Comparison of ENCODE assay signal across 8 mouse cellular contexts in the genomic region with DNA sequence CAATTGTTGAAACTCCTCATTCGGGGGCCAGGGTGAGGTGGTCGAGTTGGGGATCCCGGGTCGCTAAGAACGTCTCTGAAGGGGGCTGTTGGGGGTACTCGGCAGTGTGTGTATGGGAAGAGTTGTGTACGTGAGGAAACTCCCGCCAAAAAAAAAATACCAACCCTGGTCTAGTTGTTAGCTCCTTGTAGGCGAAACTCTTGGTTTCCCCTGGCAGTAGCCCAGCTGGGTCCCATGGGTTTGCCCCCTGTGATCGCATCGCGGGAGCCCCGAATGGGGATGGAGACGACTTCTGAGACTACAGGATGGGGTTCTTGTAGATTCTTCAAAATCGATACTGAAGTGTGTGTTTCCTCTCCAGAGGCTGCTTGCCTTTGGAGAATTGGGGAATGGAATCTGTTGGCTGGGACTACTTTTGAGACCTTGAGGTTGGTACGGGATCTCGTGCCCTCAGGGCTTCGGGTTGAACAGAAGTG. TPM values are rescaled to one million over a fixed set of nuclear protein-coding genes. Genes with fewer than 3 reads are reported as not detected.
DNase-seq lines count a peak whose midpoint lies in the region; ATAC-seq and TF ChIP-seq lines count a peak whose summit lies in the region.

No protein-coding gene starts in this region.

- H3K27me3 ChIP-seq in heart, embryonic 10.5 days (ENCODE audit: insufficient read depth, poor library complexity, severe bottlenecking) = peaks cover 3% of the 10 kb centered on the region; the same call in 1 of the 2 replicates
- H3K27me3 ChIP-seq in hindbrain, postnatal 0 days (ENCODE audit: insufficient read depth, low read length) = no peaks in the 10 kb centered on the region
- H3K27me3 ChIP-seq in myocyte (ENCODE audit: control insufficient read depth, insufficient read depth, insufficient read length) = no peaks in the 10 kb centered on the region

- H3K9ac ChIP-seq in hindbrain, postnatal 0 days (replicated peaks; ENCODE audit: low read length) = peak overlapping the region; percentile 100

- WGBS in heart, embryonic 10.5 days = 2% methylated on average over 18 of the region's 18 CpGs
- WGBS in hindbrain, postnatal 0 days = 1% methylated on average over 18 of the region's 18 CpGs

- ATAC-seq in hindbrain, postnatal 0 days = no peak
- no peak for ATAC-seq in megakaryocyte-erythroid progenitor cell, adult 5-6 weeks (replicated peaks; ENCODE audit: low FRiP score, low TSS enrichment, poor library complexity, severe bottlenecking)

- no peak for TF ChIP-seq CTCF in hindbrain, postnatal 0 days (IDR thresholded peaks at IDR 0.05; ENCODE audit: low read depth)

- H3ac ChIP-seq in myocyte (ENCODE audit: control insufficient read depth, insufficient read length) = peak overlapping the region; percentile 89

- no peaks in the 10 kb centered on the region for H3K9me3 ChIP-seq in heart, embryonic 10.5 days
- H3K9me3 ChIP-seq in hindbrain, postnatal 0 days (ENCODE audit: low read length) = no peaks in the 10 kb centered on the region

- peaks cover 18% of the 10 kb centered on the region for H3K36me3 ChIP-seq in heart, embryonic 10.5 days
- H3K36me3 ChIP-seq in hindbrain, postnatal 0 days (ENCODE audit: insufficient read depth, low read length) = peaks cover 10% of the 10 kb centered on the region; the same call in 1 of the 2 replicates
- H3K36me3 ChIP-seq in myocyte (ENCODE audit: control insufficient read depth, insufficient read depth) = no peaks in the 10 kb centered on the region

- peak overlapping the region; percentile 100 for H3K27ac ChIP-seq in heart, embryonic 10.5 days
- H3K27ac ChIP-seq in hindbrain, postnatal 0 days = 0 out of 2 replicates have a peak overlapping the region, but pooled peaks have one; percentile 100

- no peak for TF ChIP-seq POLR2A in myocyte (IDR thresholded peaks at IDR 0.05; ENCODE audit: insufficient read length, low read depth)

- no peak for DNase-seq in heart, embryonic 10.5 days (ENCODE audit: low spot score)
- no peak for DNase-seq in heart, postnatal 14 days
- DNase-seq in urinary bladder, postnatal 25 days (ENCODE audit: low spot score) = peak; percentile 39
- no peak for DNase-seq in urinary bladder, adult 18-20 months (ENCODE audit: low spot score in 2 of 2)
- DNase-seq in hindbrain, postnatal 0 days (ENCODE audit: low spot score) = peak; percentile 41
- no peak for DNase-seq in left cerebral cortex, adult 8-10 months (ENCODE audit: low spot score in 2 of 2)

- peaks cover 30% of the 10 kb centered on the region for H3K4me1 ChIP-seq in heart, embryonic 10.5 days
- peaks cover 5% of the 10 kb centered on the region; the same call in 1 of the 2 replicates for H3K4me1 ChIP-seq in hindbrain, postnatal 0 days (ENCODE audit: insufficient read depth, low read length)

- H3K4me3 ChIP-seq in heart, embryonic 10.5 days = peak overlapping the region; percentile 90
- peak overlapping the region; percentile 92 for H3K4me3 ChIP-seq in hindbrain, postnatal 0 days (ENCODE audit: low read length)
- H3K4me3 ChIP-seq in myocyte = peak overlapping the region; percentile 56

- H3K79me2 ChIP-seq in myocyte (ENCODE audit: control insufficient read depth, insufficient read depth) = peaks cover 36% of the 10 kb centered on the region

- intact Hi-C loops in heart, postnatal 14 days (cut with DNase I) = no loop called here

- H3K4me2 ChIP-seq in hindbrain, postnatal 0 days (ENCODE audit: low read depth, low read length) = peak overlapping the region; percentile 98
- peak overlapping the region; percentile 82 for H3K4me2 ChIP-seq in myocyte (ENCODE audit: low read depth)

TF ChIP-seq in myocyte, 11 proteins besides CTCF, POLR2A, EP300 and RAD21:
- no peak for TF ChIP-seq MYOD1 (IDR thresholded peaks at IDR 0.05; ENCODE audit: control insufficient read depth in 1 of 3, insufficient read length in 2 of 3, low read depth in 2 of 3)

RNA-seq across cellular contexts. Expression of gene Brpf3, which starts 1.2 kb away (rescaled TPM):
- 14.1 and 14.5 TPM in 2 replicates for polyA plus RNA-seq in heart, embryonic 10.5 days (2016; fragmentation: Nextera tagmentation; extraction: Ambion mirVana)
- total RNA-seq in heart, postnatal 14 days (2021) = 10 to 100 TPM; 17.2 to 18.5 TPM
- total RNA-seq in hindbrain, postnatal 0 days (2014; rRNA removed) = 10.1 and 16.5 TPM in 2 replicates
- 4.5 and 4.7 TPM in 2 replicates for polyA plus RNA-seq in hindbrain, postnatal 0 days (2015; fragmentation: Nextera tagmentation; extraction: Ambion mirVana)
- 6.7 TPM for polyA plus RNA-seq in myocyte (2012; fragmentation: generic; extraction: Trizol)
- total RNA-seq in left cerebral cortex, adult 8-10 months (2022) = 10 to 100 TPM; 44.2 to 56.6 (median 52.6) TPM
- 61.1 and 68.0 TPM in 2 replicates for total RNA-seq in megakaryocyte-erythroid progenitor cell, adult 5-6 weeks (2014; fragmentation: Nextera tagmentation)
- 5.3 and 6.2 TPM in 2 replicates for total RNA-seq in megakaryocyte-erythroid progenitor cell, adult 5-6 weeks (2017)

RNA-seq across cellular contexts. Expression of gene Mapk13, which starts 32.9 kb away (rescaled TPM):
- polyA plus RNA-seq in heart, embryonic 10.5 days (2016; fragmentation: Nextera tagmentation; extraction: Ambion mirVana) = 5.3 and 13.6 TPM in 2 replicates
- total RNA-seq in heart, postnatal 14 days (2021) = under 1 TPM; 0.17 to 0.33 TPM
- 0.37 TPM in 1 of 2 replicates, not detected in the other for total RNA-seq in hindbrain, postnatal 0 days (2014; rRNA removed)
- polyA plus RNA-seq in hindbrain, postnatal 0 days (2015; fragmentation: Nextera tagmentation; extraction: Ambion mirVana) = 1.7 and 1.9 TPM in 2 replicates
- polyA plus RNA-seq in myocyte (2012; fragmentation: generic; extraction: Trizol) = 0.08 TPM
- total RNA-seq in left cerebral cortex, adult 8-10 months (2022) = 1 to 10 TPM; 2.1 to 3.4 (median 2.7) TPM
- total RNA-seq in megakaryocyte-erythroid progenitor cell, adult 5-6 weeks (2014; fragmentation: Nextera tagmentation) = not detected in 2 replicates
- total RNA-seq in megakaryocyte-erythroid progenitor cell, adult 5-6 weeks (2017) = 0.42 TPM in 1 of 2 replicates, not detected in the other

RNA-seq across cellular contexts. Expression of gene Pnpla1, which starts 56.2 kb away (rescaled TPM):
- polyA plus RNA-seq in heart, embryonic 10.5 days (2016; fragmentation: Nextera tagmentation; extraction: Ambion mirVana) = not detected in 2 replicates
- not detected for total RNA-seq in heart, postnatal 14 days (2021)
- total RNA-seq in hindbrain, postnatal 0 days (2014; rRNA removed) = 0.10 and 0.22 TPM in 2 replicates
- polyA plus RNA-seq in hindbrain, postnatal 0 days (2015; fragmentation: Nextera tagmentation; extraction: Ambion mirVana) = 0.08 and 0.09 TPM in 2 replicates
- polyA plus RNA-seq in myocyte (2012; fragmentation: generic; extraction: Trizol) = not detected
- total RNA-seq in left cerebral cortex, adult 8-10 months (2022) = 1 to 10 TPM in 3 of 4 experiments, under 1 TPM in 1; 0.91 to 1.4 (median 1.1) TPM
- total RNA-seq in megakaryocyte-erythroid progenitor cell, adult 5-6 weeks (2014; fragmentation: Nextera tagmentation) = not detected in 2 replicates
- total RNA-seq in megakaryocyte-erythroid progenitor cell, adult 5-6 weeks (2017) = not detected in 2 replicates

Comparison
In these comparisons a context has a peak if more than half of its experiments do, and no peak if none do; other contexts are left out.
1. DNase-seq: peak in urinary bladder, postnatal 25 days (single experiment) and hindbrain, postnatal 0 days (single experiment); none in heart, embryonic 10.5 days (single experiment), heart, postnatal 14 days (0 of 2), urinary bladder, adult 18-20 months (0 of 2) and left cerebral cortex, adult 8-10 months (0 of 2).
2. Peak in every context shown above with its lines, with median percentiles within 50 percentile points of each other: H3K4me3 ChIP-seq.